Mouse (Mus musculus) E14TG2a.4 (cell line): ENCODE data around the gene Arhgef28.

Experiments used
- H3K27me3 ChIP-seq: 2 replicates; pipeline ENCODE4 v1.6.1; 2014; ENCODE audit warnings: low read length, control low read depth; ENCODE audit not compliant: insufficient read depth
- H3K36me3 ChIP-seq: 2 replicates; pipeline ENCODE4 v1.6.1; 2014; ENCODE audit warnings: low read length, control low read depth; ENCODE audit not compliant: insufficient read depth
- H3K4me1 ChIP-seq: replicated peaks from 2 replicates; pipeline ENCODE4 v1.6.1; 2014; ENCODE audit warnings: low read depth, low read length, control low read depth
- H3K4me3 ChIP-seq: replicated peaks from 2 replicates; pipeline ENCODE4 v1.5.1; 2014; ENCODE audit warnings: mild to moderate bottlenecking, low read length
- H3K9me3 ChIP-seq: 2 replicates; pipeline ENCODE4 v1.6.1; 2014; ENCODE audit warnings: low read length, control low read depth
- CTCF ChIP-seq: conservative IDR thresholded peaks from 2 replicates; pipeline ENCODE4 v1.5.1; 2014; ENCODE audit warnings: low read length
- NANOG ChIP-seq: IDR thresholded peaks from 2 replicates; pipeline ENCODE4 v1.6.1; 2014; ENCODE audit warnings: borderline replicate concordance, low read length, mixed read lengths
- POU5F1 ChIP-seq: IDR thresholded peaks from 2 replicates; pipeline ENCODE4 v1.6.1; 2014; ENCODE audit warnings: low read length, borderline replicate concordance

Gene Arhgef28

GRCm38 (mm10) chr13:97926371-97926770 is 279.9 kb downstream of the Arhgef28 start:
- no peak overlapping the region for H3K4me3 ChIP-seq
- no peaks in the 10 kb centered on the region for H3K36me3 ChIP-seq
- peaks cover 7% of the 10 kb centered on the region for H3K27me3 ChIP-seq
- H3K4me1 ChIP-seq = peaks cover 11% of the 10 kb centered on the region; the same call in 1 of the 2 replicates
- H3K9me3 ChIP-seq = no peaks in the 10 kb centered on the region
- TF ChIP-seq POU5F1 = no peak
- TF ChIP-seq NANOG = no peak
- TF ChIP-seq CTCF = no peak

GRCm38 (mm10) chr13:97923009-97923408 is 283.2 kb downstream of the Arhgef28 start:
- Histone ChIP-seq H3K4me3 (no peak overlapping the region), H3K27me3 (no peaks in the 10 kb centered on the region), H3K9me3 (no peaks in the 10 kb centered on the region), H3K4me1 (0 out of 2 replicates have a peak, but pooled peaks cover 3% of the 10 kb centered on the region), H3K36me3 (no peaks in the 10 kb centered on the region)
- TF ChIP-seq POU5F1 (no peak), CTCF (no peak), NANOG (no peak)

- no peak overlapping the region for H3K4me3 ChIP-seq
- no peaks in the 10 kb centered on the region for H3K36me3 ChIP-seq
- H3K9me3 ChIP-seq = no peaks in the 10 kb centered on the region
- H3K4me1 ChIP-seq = no peaks in the 10 kb centered on the region
- no peaks in the 10 kb centered on the region for H3K27me3 ChIP-seq
- TF ChIP-seq POU5F1 = no peak
- no peak for TF ChIP-seq CTCF
- no peak for TF ChIP-seq NANOG
Observed at GRCm38 (mm10) chr13:97919590-97919989, 286.6 kb downstream of the Arhgef28 start.

- Histone ChIP-seq H3K9me3 (no peaks in the 10 kb centered on the region), H3K4me1 (no peaks in the 10 kb centered on the region), H3K36me3 (no peaks in the 10 kb centered on the region), H3K4me3 (no peak overlapping the region), H3K27me3 (no peaks in the 10 kb centered on the region)
- TF ChIP-seq POU5F1 (no peak), NANOG (no peak), CTCF (no peak)
Observed at GRCm38 (mm10) chr13:97918117-97918900, 287.9 kb downstream of the Arhgef28 start.

- Histone ChIP-seq H3K4me3 (no peak overlapping the region), H3K9me3 (no peaks in the 10 kb centered on the region), H3K27me3 (no peaks in the 10 kb centered on the region), H3K4me1 (peaks cover 8% of the 10 kb centered on the region; the same call in 1 of the 2 replicates), H3K36me3 (no peaks in the 10 kb centered on the region)
- TF ChIP-seq POU5F1 (no peak), CTCF (no peak), NANOG (no peak)
Observed at GRCm38 (mm10) chr13:97911013-97911412, 295.2 kb downstream of the Arhgef28 start.

- Histone ChIP-seq H3K4me3 (no peak overlapping the region), H3K27me3 (0 out of 2 replicates have a peak, but pooled peaks cover 2% of the 10 kb centered on the region), H3K36me3 (no peaks in the 10 kb centered on the region), H3K9me3 (no peaks in the 10 kb centered on the region), H3K4me1 (no peaks in the 10 kb centered on the region)
- TF ChIP-seq CTCF (no peak), NANOG (no peak), POU5F1 (no peak)
Observed at GRCm38 (mm10) chr13:97902821-97903220, 303.4 kb downstream of the Arhgef28 start.

GRCm38 (mm10) chr13:97900380-97900758 is 305.9 kb downstream of the Arhgef28 start:
- no peaks in the 10 kb centered on the region for H3K9me3 ChIP-seq
- H3K27me3 ChIP-seq = peaks cover 8% of the 10 kb centered on the region
- no peak for TF ChIP-seq POU5F1
- no peak for TF ChIP-seq NANOG
- TF ChIP-seq CTCF = no peak
- no peaks in the 10 kb centered on the region for H3K36me3 ChIP-seq
- H3K4me1 ChIP-seq = no peaks in the 10 kb centered on the region
- H3K4me3 ChIP-seq = no peak overlapping the region

- Histone ChIP-seq H3K4me3 (no peak overlapping the region), H3K27me3 (peaks cover 13% of the 10 kb centered on the region), H3K36me3 (no peaks in the 10 kb centered on the region), H3K4me1 (no peaks in the 10 kb centered on the region), H3K9me3 (no peaks in the 10 kb centered on the region)
- TF ChIP-seq NANOG = no peak
Observed at GRCm38 (mm10) chr13:97899604-97900379, 306.4 kb downstream of the Arhgef28 start.
